Mouse (Mus musculus): Measurements from ENCODE around the gene Phgr1.
A peak's percentile ranks its signal among the peaks of the same experiment; 100 is the strongest.

Gene Phgr1

GRCm38 (mm10) chr2:118730622-118730915 is 42.0 kb upstream of the Phgr1 start:
- TF ChIP-seq CTCF (conservative IDR thresholded peaks at IDR 0.05; ENCODE audit: low read length) (no peak), NANOG (IDR thresholded peaks at IDR 0.05; ENCODE audit: borderline replicate concordance, low read length) (no peak), POU5F1 (IDR thresholded peaks at IDR 0.05; ENCODE audit: borderline replicate concordance, low read length) (no peak)
- Histone ChIP-seq H3K36me3 (ENCODE audit: insufficient read depth, low read length) (no peaks in the 10 kb centered on the region), H3K4me3 (replicated peaks; ENCODE audit: low read length) (no peak overlapping the region), H3K4me1 (replicated peaks; ENCODE audit: low read depth, low read length) (peaks cover 16% of the 10 kb centered on the region), H3K9me3 (ENCODE audit: low read length) (no peaks in the 10 kb centered on the region), H3K27me3 (ENCODE audit: insufficient read depth, low read length) (peaks cover 78% of the 10 kb centered on the region)

DNA sequence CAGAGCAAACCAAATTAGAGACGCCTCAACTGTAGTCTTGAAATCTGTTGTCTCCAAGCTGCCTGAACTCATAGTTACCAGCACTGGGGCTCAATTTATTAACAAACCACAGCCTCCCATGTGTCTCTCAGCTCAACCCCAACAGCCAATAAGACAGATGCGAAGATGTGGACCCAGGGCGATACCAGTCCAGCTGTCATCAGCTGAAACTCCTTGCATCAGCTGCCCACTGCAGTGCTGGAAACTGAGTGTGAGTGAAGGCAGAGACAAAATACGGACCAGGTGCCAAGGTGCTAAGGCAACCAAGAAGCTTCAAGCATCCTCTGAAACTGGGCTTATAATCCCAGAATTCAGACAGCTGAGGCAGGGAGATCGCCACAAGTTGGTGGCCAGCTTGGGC is 40.6 kb upstream of the Phgr1 start:
- H3K36me3 ChIP-seq (ENCODE audit: insufficient read depth, low read length), result no peaks in the 10 kb centered on the region
- TF ChIP-seq NANOG (IDR thresholded peaks at IDR 0.05; ENCODE audit: borderline replicate concordance, low read length), result no peak
- TF ChIP-seq CTCF (conservative IDR thresholded peaks at IDR 0.05; ENCODE audit: low read length), result no peak
- no peak for TF ChIP-seq POU5F1 (IDR thresholded peaks at IDR 0.05; ENCODE audit: borderline replicate concordance, low read length)
- H3K9me3 ChIP-seq (ENCODE audit: low read length), result no peaks in the 10 kb centered on the region
- peaks cover 69% of the 10 kb centered on the region for H3K27me3 ChIP-seq (ENCODE audit: insufficient read depth, low read length)
- peaks cover 16% of the 10 kb centered on the region for H3K4me1 ChIP-seq (replicated peaks; ENCODE audit: low read depth, low read length)
- no peak overlapping the region for H3K4me3 ChIP-seq (replicated peaks; ENCODE audit: low read length)

DNA sequence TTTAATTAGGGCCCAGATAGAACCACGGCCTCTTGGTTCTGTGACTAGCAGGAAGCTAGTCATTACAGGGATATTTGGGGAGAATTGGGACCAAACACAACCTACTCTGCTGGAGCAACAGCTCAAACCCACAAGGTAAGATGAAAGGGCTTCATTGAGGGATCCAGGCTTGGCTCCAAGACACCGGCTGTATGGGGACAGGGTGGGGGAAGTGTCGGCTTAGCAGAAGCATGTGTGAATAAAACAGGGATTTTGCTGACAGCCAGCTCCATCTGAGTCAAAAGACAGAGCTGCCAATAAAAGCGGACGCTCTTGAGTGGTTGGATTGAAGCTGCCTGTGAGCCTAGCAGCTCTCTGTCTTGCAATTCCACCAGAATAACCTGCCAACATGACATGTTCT is 39.2 kb upstream of the Phgr1 start:
- H3K4me1 ChIP-seq (replicated peaks; ENCODE audit: low read depth, low read length), result peaks cover 11% of the 10 kb centered on the region
- no peak overlapping the region for H3K4me3 ChIP-seq (replicated peaks; ENCODE audit: low read length)
- no peaks in the 10 kb centered on the region for H3K9me3 ChIP-seq (ENCODE audit: low read length)
- TF ChIP-seq CTCF (conservative IDR thresholded peaks at IDR 0.05; ENCODE audit: low read length) (no peak), NANOG (IDR thresholded peaks at IDR 0.05; ENCODE audit: borderline replicate concordance, low read length) (no peak), POU5F1 (IDR thresholded peaks at IDR 0.05; ENCODE audit: borderline replicate concordance, low read length) (no peak)
- H3K36me3 ChIP-seq (ENCODE audit: insufficient read depth, low read length), result no peaks in the 10 kb centered on the region
- H3K27me3 ChIP-seq (ENCODE audit: insufficient read depth, low read length), result peaks cover 56% of the 10 kb centered on the region

GRCm38 (mm10) chr2:118740341-118740740 is 32.2 kb upstream of the Phgr1 start:
- TF ChIP-seq POU5F1 (IDR thresholded peaks at IDR 0.05; ENCODE audit: borderline replicate concordance, low read length) (no peak), CTCF (conservative IDR thresholded peaks at IDR 0.05; ENCODE audit: low read length) (no peak), NANOG (IDR thresholded peaks at IDR 0.05; ENCODE audit: borderline replicate concordance, low read length) (no peak)
- Histone ChIP-seq H3K27me3 (ENCODE audit: insufficient read depth, low read length) (peaks cover 42% of the 10 kb centered on the region), H3K4me1 (replicated peaks; ENCODE audit: low read depth, low read length) (peaks cover 9% of the 10 kb centered on the region), H3K4me3 (replicated peaks; ENCODE audit: low read length) (no peak overlapping the region), H3K9me3 (ENCODE audit: low read length) (no peaks in the 10 kb centered on the region), H3K36me3 (ENCODE audit: insufficient read depth, low read length) (no peaks in the 10 kb centered on the region)

DNA sequence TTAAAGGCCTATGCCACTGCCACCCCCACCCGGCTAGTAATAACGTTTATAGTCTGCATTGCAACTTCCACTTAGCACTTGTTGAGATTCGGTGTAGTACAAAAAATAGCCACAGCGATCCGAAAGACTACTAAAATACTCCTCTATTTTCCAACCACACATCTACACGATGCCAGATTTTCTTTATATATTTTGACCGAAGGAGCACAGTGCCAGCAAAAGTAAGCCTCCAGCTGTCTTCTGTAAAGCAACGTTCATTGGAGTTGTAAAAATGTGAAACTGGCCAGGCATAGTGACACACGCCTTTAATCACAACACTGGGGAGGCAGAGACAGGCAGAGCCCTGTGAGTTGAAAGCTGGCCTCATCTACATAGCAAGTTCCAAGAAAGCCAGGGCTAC is 31.4 kb upstream of the Phgr1 start:
- H3K9me3 ChIP-seq (ENCODE audit: low read length), result no peaks in the 10 kb centered on the region
- H3K36me3 ChIP-seq (ENCODE audit: insufficient read depth, low read length), result no peaks in the 10 kb centered on the region
- peaks cover 42% of the 10 kb centered on the region for H3K27me3 ChIP-seq (ENCODE audit: insufficient read depth, low read length)
- H3K4me3 ChIP-seq (replicated peaks; ENCODE audit: low read length), result no peak overlapping the region
- peaks cover 9% of the 10 kb centered on the region for H3K4me1 ChIP-seq (replicated peaks; ENCODE audit: low read depth, low read length)
- no peak for TF ChIP-seq POU5F1 (IDR thresholded peaks at IDR 0.05; ENCODE audit: borderline replicate concordance, low read length)
- TF ChIP-seq CTCF (conservative IDR thresholded peaks at IDR 0.05; ENCODE audit: low read length), result no peak
- TF ChIP-seq NANOG (IDR thresholded peaks at IDR 0.05; ENCODE audit: borderline replicate concordance, low read length), result no peak

GRCm38 (mm10) chr2:118743261-118743943 is 29.2 kb upstream of the Phgr1 start:
- H3K9me3 ChIP-seq (ENCODE audit: low read length), result no peaks in the 10 kb centered on the region
- peaks cover 14% of the 10 kb centered on the region for H3K4me1 ChIP-seq (replicated peaks; ENCODE audit: low read depth, low read length)
- TF ChIP-seq NANOG (IDR thresholded peaks at IDR 0.05; ENCODE audit: borderline replicate concordance, low read length) (peak; percentile 33; the same call in 1 of the 2 replicates), POU5F1 (IDR thresholded peaks at IDR 0.05; ENCODE audit: borderline replicate concordance, low read length) (no peak), CTCF (conservative IDR thresholded peaks at IDR 0.05; ENCODE audit: low read length) (peak; percentile 78)
- H3K4me3 ChIP-seq (replicated peaks; ENCODE audit: low read length), result no peak overlapping the region
- no peaks in the 10 kb centered on the region for H3K36me3 ChIP-seq (ENCODE audit: insufficient read depth, low read length)
- H3K27me3 ChIP-seq (ENCODE audit: insufficient read depth, low read length), result peaks cover 63% of the 10 kb centered on the region

DNA sequence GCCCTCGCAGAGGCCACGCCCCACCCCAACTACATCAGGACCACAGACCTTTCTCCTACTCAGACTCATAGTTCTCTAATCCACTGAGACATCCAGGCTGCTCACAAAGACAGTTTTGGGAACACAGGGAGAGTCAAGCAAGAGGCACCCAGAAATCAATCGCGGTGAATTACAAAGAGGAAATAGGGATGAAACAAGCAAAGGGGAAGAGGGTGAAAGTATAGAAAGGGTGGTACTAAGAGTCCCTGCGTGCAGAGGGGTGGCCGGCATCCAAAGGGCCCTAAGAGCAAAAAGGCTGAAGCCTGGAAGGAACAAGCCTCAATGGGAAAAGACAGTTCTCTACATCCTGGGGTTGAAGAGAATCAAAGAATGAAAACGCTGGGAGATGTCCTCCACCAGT is 27.9 kb upstream of the Phgr1 start:
- H3K27me3 ChIP-seq (ENCODE audit: insufficient read depth, low read length), result peaks cover 76% of the 10 kb centered on the region
- no peak for TF ChIP-seq POU5F1 (IDR thresholded peaks at IDR 0.05; ENCODE audit: borderline replicate concordance, low read length)
- TF ChIP-seq NANOG (IDR thresholded peaks at IDR 0.05; ENCODE audit: borderline replicate concordance, low read length), result no peak
- no peak for TF ChIP-seq CTCF (conservative IDR thresholded peaks at IDR 0.05; ENCODE audit: low read length)
- no peaks in the 10 kb centered on the region for H3K9me3 ChIP-seq (ENCODE audit: low read length)
- no peaks in the 10 kb centered on the region for H3K36me3 ChIP-seq (ENCODE audit: insufficient read depth, low read length)
- H3K4me1 ChIP-seq (replicated peaks; ENCODE audit: low read depth, low read length), result peaks cover 23% of the 10 kb centered on the region
- peak overlapping the region; percentile 79 for H3K4me3 ChIP-seq (replicated peaks; ENCODE audit: low read length)

DNA sequence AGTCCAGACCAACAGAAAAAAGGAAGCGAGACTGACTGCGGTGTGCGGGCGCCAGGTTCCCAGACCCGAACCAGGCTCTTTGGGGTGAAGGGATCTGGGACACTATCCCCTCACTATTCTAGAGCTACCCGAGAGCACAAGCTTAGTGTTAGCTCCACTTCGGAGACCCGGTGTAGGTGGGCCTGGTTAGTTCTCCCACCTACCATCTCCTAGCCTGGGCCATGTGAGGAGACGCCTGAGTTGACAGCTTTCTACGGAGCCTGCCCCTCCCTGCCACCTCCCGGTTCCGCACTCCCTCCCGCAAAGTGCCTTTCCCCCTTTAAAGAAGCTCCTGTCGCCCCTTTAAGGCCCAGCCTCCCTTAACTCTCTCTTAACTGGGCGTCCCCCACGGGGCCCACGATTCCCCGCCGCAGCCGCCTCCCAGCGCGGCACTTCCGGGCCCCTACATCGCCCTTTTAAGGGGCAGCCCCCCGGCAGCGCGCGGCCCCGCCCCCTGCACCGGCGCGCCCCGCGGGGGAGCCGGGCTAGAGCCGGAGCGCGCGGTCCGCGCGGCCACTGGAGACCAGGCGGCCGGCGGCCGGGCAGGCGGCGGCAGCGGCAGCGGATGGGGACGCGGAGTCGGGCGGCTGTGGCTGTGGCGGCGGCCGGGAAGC is 27.2 kb upstream of the Phgr1 start, which contains the start of gene Inafm2:
Inafm2 (plus strand) TSS at position 527 of the 653 bp plus-strand sequence.
- Histone ChIP-seq H3K9me3 (ENCODE audit: low read length) (no peaks in the 10 kb centered on the region), H3K4me1 (replicated peaks; ENCODE audit: low read depth, low read length) (peaks cover 31% of the 10 kb centered on the region), H3K4me3 (replicated peaks; ENCODE audit: low read length) (peak within 1 kb of the TSS; percentile 79), H3K36me3 (ENCODE audit: insufficient read depth, low read length) (no peaks in the 10 kb centered on the region), H3K27me3 (ENCODE audit: insufficient read depth, low read length) (peaks cover 80% of the 10 kb centered on the region)
- TF ChIP-seq POU5F1 (IDR thresholded peaks at IDR 0.05; ENCODE audit: borderline replicate concordance, low read length) (no peak), NANOG (IDR thresholded peaks at IDR 0.05; ENCODE audit: borderline replicate concordance, low read length) (no peak), CTCF (conservative IDR thresholded peaks at IDR 0.05; ENCODE audit: low read length) (no peak)
